Mouse (Mus musculus) liver, adult 2 months (tissue): ENCODE measurements at regions not wholly inside any gene's neighbourhood (a gene's known extent, or its start where the extent isn't known, plus 50 kb on each side); places are given as distances from the start of the nearest gene placed in this dataset.

Experiments
- DNase-seq: peaks from one replicate; pipeline ENCODE4 v3.0.0-alpha.2; 2011; ENCODE audit warnings: low read depth, low spot score; ENCODE audit errors: extremely low read depth
- H3K27ac ChIP-seq: fragments of 200-500 bp; replicated peaks from 2 replicates; pipeline ENCODE4 v1.5.1; 2012; ENCODE audit warnings: low read depth, mild to moderate bottlenecking, control low read depth, inconsistent platforms, low read length; ENCODE audit not compliant: insufficient read depth
- H3K27me3 ChIP-seq: fragments of 200-500 bp; 2 replicates; pipeline ENCODE4 v1.6.1; 2012; ENCODE audit warnings: mild to moderate bottlenecking, moderate library complexity, low read length, inconsistent platforms; ENCODE audit not compliant: control insufficient read depth, insufficient read depth
- H3K36me3 ChIP-seq: fragments of 200-500 bp; 2 replicates; pipeline ENCODE4 v1.6.1; 2012; ENCODE audit warnings: low read length, inconsistent platforms; ENCODE audit not compliant: control insufficient read depth, insufficient read depth
- H3K4me1 ChIP-seq: fragments of 200-500 bp; 2 replicates; pipeline ENCODE4 v1.6.1; 2011; ENCODE audit warnings: low read length; ENCODE audit not compliant: control insufficient read depth, insufficient read depth
- H3K4me3 ChIP-seq: fragments of 200-500 bp; 2 replicates; pipeline ENCODE4 v1.5.1; 2011; ENCODE audit warnings: low read depth, mild to moderate bottlenecking, control low read depth, low read length, moderate library complexity; ENCODE audit not compliant: insufficient read depth
- H3K79me2 ChIP-seq: fragments of 200-500 bp; 2 replicates; pipeline ENCODE4 v1.6.1; 2012; ENCODE audit warnings: inconsistent platforms, mild to moderate bottlenecking, low read length, moderate library complexity; ENCODE audit not compliant: control insufficient read depth, insufficient read depth
- H3K9ac ChIP-seq: fragments of 200-500 bp; 2 replicates; pipeline ENCODE4 v1.6.1; 2012; ENCODE audit warnings: low read depth, mild to moderate bottlenecking, control low read depth, inconsistent platforms, low read length
- CTCF ChIP-seq: fragments of 200-500 bp; IDR thresholded peaks from 2 replicates; pipeline ENCODE4 v1.5.1; 2011; ENCODE audit warnings: low read depth, low read length, control low read depth
- POLR2A ChIP-seq: fragments of 200-500 bp; IDR thresholded peaks from 2 replicates; pipeline ENCODE4 v1.6.1; 2011; ENCODE audit warnings: low read length, control low read depth; ENCODE audit not compliant: insufficient read depth; ENCODE audit errors: extremely low read depth
- WGBS: fragments of 180-500 bp; shearing (Covaris S2); methylation state at CpG from one replicate; pipeline ENCODE4 v1.1.7; 2018; 5-methylcytosine and 5-hydroxymethylcytosine counted together

GRCm38 (mm10) chr11:56224999-56225398, 184.2 kb upstream of the Nmur2 start:
- Histone ChIP-seq H3K79me2 (no peaks in the 10 kb centered on the region), H3K4me3 (no peak overlapping the region), H3K36me3 (no peaks in the 10 kb centered on the region), H3K27ac (no peak overlapping the region), H3K4me1 (no peaks in the 10 kb centered on the region), H3K9ac (no peak overlapping the region), H3K27me3 (no peaks in the 10 kb centered on the region)
- TF ChIP-seq CTCF (no peak), POLR2A (no peak)
- no peak for DNase-seq
- whole genome bisulfite sequencing = 79% methylated on average over 2 of the region's 2 CpGs

GRCm38 (mm10) chr11:56215706-56216105, 174.9 kb upstream of the Nmur2 start:
- Histone ChIP-seq H3K36me3 (no peaks in the 10 kb centered on the region), H3K9ac (no peak overlapping the region), H3K79me2 (no peaks in the 10 kb centered on the region), H3K27ac (no peak overlapping the region), H3K4me1 (no peaks in the 10 kb centered on the region), H3K27me3 (no peaks in the 10 kb centered on the region), H3K4me3 (no peak overlapping the region)
- WGBS = 72% methylated on average over 2 of the region's 2 CpGs
- DNase-seq = no peak
- TF ChIP-seq CTCF = no peak
- no peak for TF ChIP-seq POLR2A

GRCm38 (mm10) chr11:56201844-56202243, 161.0 kb upstream of the Nmur2 start:
- H3K36me3 ChIP-seq = no peaks in the 10 kb centered on the region
- no peak overlapping the region for H3K9ac ChIP-seq
- H3K4me3 ChIP-seq = no peak overlapping the region
- H3K27ac ChIP-seq = no peak overlapping the region
- no peak for DNase-seq
- no peaks in the 10 kb centered on the region for H3K79me2 ChIP-seq
- TF ChIP-seq POLR2A = no peak
- H3K27me3 ChIP-seq = no peaks in the 10 kb centered on the region
- no peaks in the 10 kb centered on the region for H3K4me1 ChIP-seq
- 84% methylated on average over 3 of the region's 3 CpGs for WGBS

- Histone ChIP-seq H3K4me1 (no peaks in the 10 kb centered on the region), H3K4me3 (no peak overlapping the region), H3K9ac (no peak overlapping the region), H3K27ac (no peak overlapping the region), H3K79me2 (no peaks in the 10 kb centered on the region), H3K36me3 (no peaks in the 10 kb centered on the region), H3K27me3 (no peaks in the 10 kb centered on the region)
- WGBS = 62% methylated on average over 3 of the region's 3 CpGs
- no peak for DNase-seq
- TF ChIP-seq CTCF (no peak), POLR2A (no peak)
Measured at GRCm38 (mm10) chr11:56195316-56195715, 154.5 kb upstream of the Nmur2 start.

- no peaks in the 10 kb centered on the region for H3K36me3 ChIP-seq
- no peak for TF ChIP-seq POLR2A
- no peak for TF ChIP-seq CTCF
- no peak for DNase-seq
- no peaks in the 10 kb centered on the region for H3K27me3 ChIP-seq
- H3K79me2 ChIP-seq = no peaks in the 10 kb centered on the region
- no peak overlapping the region for H3K4me3 ChIP-seq
- no peaks in the 10 kb centered on the region for H3K4me1 ChIP-seq
- 59% methylated on average over 2 of the region's 2 CpGs for WGBS
- H3K9ac ChIP-seq = no peak overlapping the region
- no peak overlapping the region for H3K27ac ChIP-seq
Measured at GRCm38 (mm10) chr11:56193426-56193825, 152.6 kb upstream of the Nmur2 start.

GRCm38 (mm10) chr11:56173895-56174294, 133.1 kb upstream of the Nmur2 start:
- WGBS = 89% methylated on average over 1 of the region's 1 CpGs
- TF ChIP-seq POLR2A (no peak), CTCF (no peak)
- H3K27me3 ChIP-seq = no peaks in the 10 kb centered on the region
- no peak for DNase-seq
- H3K4me1 ChIP-seq = no peaks in the 10 kb centered on the region
- H3K79me2 ChIP-seq = no peaks in the 10 kb centered on the region
- H3K27ac ChIP-seq = no peak overlapping the region
- no peak overlapping the region for H3K9ac ChIP-seq
- H3K4me3 ChIP-seq = no peak overlapping the region
- no peaks in the 10 kb centered on the region for H3K36me3 ChIP-seq

- Histone ChIP-seq H3K79me2 (no peaks in the 10 kb centered on the region), H3K36me3 (no peaks in the 10 kb centered on the region), H3K27me3 (no peaks in the 10 kb centered on the region), H3K4me1 (no peaks in the 10 kb centered on the region), H3K4me3 (no peak overlapping the region), H3K27ac (no peak overlapping the region), H3K9ac (no peak overlapping the region)
- 88% methylated on average over 3 of the region's 3 CpGs for WGBS
- DNase-seq = no peak
- TF ChIP-seq CTCF (no peak), POLR2A (no peak)
Measured at GRCm38 (mm10) chr11:56173246-56173645, 132.4 kb upstream of the Nmur2 start.
